Mouse (Mus musculus): ENCODE measurements around the gene Tfap4. TPM values are rescaled to one million over a fixed set of nuclear protein-coding genes. Genes with fewer than 3 reads are reported as not detected.

Tfap4 gene
- polyA plus RNA-seq (2015; fragmentation: Nextera tagmentation; extraction: Ambion mirVana) = 5.6 and 6.4 TPM in 2 replicates

DNA sequence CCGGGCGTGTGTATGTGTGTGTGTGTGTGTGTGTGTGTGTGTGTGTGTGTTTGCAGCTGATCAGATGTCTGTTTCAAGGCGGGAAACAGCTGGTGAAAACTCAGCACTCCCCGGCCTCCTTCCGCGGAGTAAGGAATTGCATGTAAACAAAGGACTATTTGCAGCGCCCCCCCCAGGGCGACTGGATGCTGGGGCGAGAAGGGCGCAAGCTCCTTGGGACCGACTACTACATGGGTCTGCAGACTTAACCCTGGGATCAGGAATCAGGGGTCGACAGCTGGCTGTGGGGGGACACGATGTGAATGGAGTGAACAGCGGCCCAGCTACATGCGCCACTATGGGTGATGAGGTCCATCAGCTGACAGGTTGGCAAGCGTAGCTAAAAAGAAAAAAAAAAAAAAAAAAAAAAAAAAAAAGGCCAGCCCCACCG lies at the start of gene Tfap4:
Gene Tfap4, minus strand, starts transcription at position 140 of the 430 bp plus-strand sequence.
- peaks cover 7% of the 10 kb centered on the region; the same call in 1 of the 2 replicates for H3K27me3 ChIP-seq
- peak; percentile 10 for ATAC-seq (ENCODE audit: insufficient read depth)
- H3K9me3 ChIP-seq (replicated peaks) = no peaks in the 10 kb centered on the region
- H3K27ac ChIP-seq (replicated peaks) = peak within 1 kb of the TSS; percentile 87
- peaks cover 63% of the 10 kb centered on the region for H3K4me1 ChIP-seq (replicated peaks)
- H3K4me3 ChIP-seq (replicated peaks) = peak within 1 kb of the TSS; percentile 79
- peak within 1 kb of the TSS; percentile 99 for H3K4me2 ChIP-seq
- H3K36me3 ChIP-seq (replicated peaks) = 0 out of 2 replicates have a peak, but pooled peaks cover 6% of the 10 kb centered on the region
- peak within 1 kb of the TSS; percentile 73 for H3K9ac ChIP-seq
- under 1% methylated on average over 17 of the region's 17 CpGs for WGBS (ENCODE audit: insufficient replicate concordance)

- Histone ChIP-seq H3K27me3 (no peaks in the 10 kb centered on the region), H3K4me3 (replicated peaks) (no peak overlapping the region), H3K27ac (replicated peaks) (no peak overlapping the region), H3K4me1 (replicated peaks) (peaks cover 32% of the 10 kb centered on the region), H3K9me3 (replicated peaks) (no peaks in the 10 kb centered on the region), H3K36me3 (replicated peaks) (0 out of 2 replicates have a peak, but pooled peaks cover 12% of the 10 kb centered on the region), H3K9ac (no peak overlapping the region), H3K4me2 (no peak overlapping the region)
- ATAC-seq (ENCODE audit: insufficient read depth) = no peak
- 74% methylated on average over 19 of the region's 19 CpGs for WGBS (ENCODE audit: insufficient replicate concordance)
These were observed 48.9 kb upstream of the Tfap4 start for GRCm38 (mm10) chr16:4608532-4609059.

- Histone ChIP-seq H3K36me3 (replicated peaks) (0 out of 2 replicates have a peak, but pooled peaks cover 12% of the 10 kb centered on the region), H3K4me1 (replicated peaks) (peaks cover 38% of the 10 kb centered on the region), H3K4me3 (replicated peaks) (no peak overlapping the region), H3K9ac (no peak overlapping the region), H3K27ac (replicated peaks) (no peak overlapping the region), H3K4me2 (no peak overlapping the region), H3K27me3 (no peaks in the 10 kb centered on the region), H3K9me3 (replicated peaks) (no peaks in the 10 kb centered on the region)
- 44% methylated on average over 9 of the region's 9 CpGs for WGBS (ENCODE audit: insufficient replicate concordance)
- ATAC-seq (ENCODE audit: insufficient read depth) = no peak; the same call in 1 of the 2 replicates
These were observed 48.3 kb upstream of the Tfap4 start for GRCm38 (mm10) chr16:4607818-4608531.

DNA sequence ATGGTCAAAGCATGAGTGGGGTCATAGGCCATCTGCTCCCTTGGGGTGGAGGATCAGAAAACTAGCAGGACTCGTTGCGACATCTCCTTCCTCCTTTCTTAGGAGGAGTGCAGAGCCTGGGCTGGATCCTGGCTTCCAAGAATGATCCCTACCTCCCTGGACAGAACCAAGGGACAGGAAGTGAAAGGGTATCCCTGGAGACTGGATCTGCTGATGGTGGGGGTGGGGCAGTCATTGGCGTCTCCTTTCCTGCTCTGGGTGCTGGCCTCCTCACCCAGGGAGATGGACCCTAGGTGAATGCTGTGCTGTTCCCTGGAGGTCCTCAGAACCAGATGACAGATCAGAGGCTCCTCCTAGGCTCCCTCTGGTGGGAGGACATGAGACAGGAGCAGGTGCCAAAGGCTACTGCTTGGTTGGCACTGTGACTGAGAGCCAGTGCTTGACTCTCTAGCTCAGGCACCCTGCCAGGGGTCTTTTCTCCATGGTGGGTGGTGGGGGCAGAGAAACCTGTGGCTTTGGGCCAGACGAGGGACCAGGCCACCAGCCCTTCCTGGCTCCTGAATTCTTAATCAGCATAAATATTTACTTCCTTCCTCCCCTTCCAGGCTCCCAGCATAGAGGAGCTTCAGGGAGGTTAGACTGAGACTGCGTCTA lies 46.9 kb upstream of the Tfap4 start:
- no peak for ATAC-seq (ENCODE audit: insufficient read depth)
- 16% methylated on average over 5 of the region's 5 CpGs for WGBS (ENCODE audit: insufficient replicate concordance)
- Histone ChIP-seq H3K9ac (no peak overlapping the region), H3K4me3 (replicated peaks) (no peak overlapping the region), H3K27me3 (no peaks in the 10 kb centered on the region), H3K4me2 (no peak overlapping the region), H3K36me3 (replicated peaks) (0 out of 2 replicates have a peak, but pooled peaks cover 6% of the 10 kb centered on the region), H3K4me1 (replicated peaks) (peaks cover 51% of the 10 kb centered on the region), H3K27ac (replicated peaks) (no peak overlapping the region), H3K9me3 (replicated peaks) (no peaks in the 10 kb centered on the region)

- peaks cover 59% of the 10 kb centered on the region for H3K4me1 ChIP-seq (replicated peaks)
These were observed 46.0 kb upstream of the Tfap4 start for GRCm38 (mm10) chr16:4605514-4606131.

DNA sequence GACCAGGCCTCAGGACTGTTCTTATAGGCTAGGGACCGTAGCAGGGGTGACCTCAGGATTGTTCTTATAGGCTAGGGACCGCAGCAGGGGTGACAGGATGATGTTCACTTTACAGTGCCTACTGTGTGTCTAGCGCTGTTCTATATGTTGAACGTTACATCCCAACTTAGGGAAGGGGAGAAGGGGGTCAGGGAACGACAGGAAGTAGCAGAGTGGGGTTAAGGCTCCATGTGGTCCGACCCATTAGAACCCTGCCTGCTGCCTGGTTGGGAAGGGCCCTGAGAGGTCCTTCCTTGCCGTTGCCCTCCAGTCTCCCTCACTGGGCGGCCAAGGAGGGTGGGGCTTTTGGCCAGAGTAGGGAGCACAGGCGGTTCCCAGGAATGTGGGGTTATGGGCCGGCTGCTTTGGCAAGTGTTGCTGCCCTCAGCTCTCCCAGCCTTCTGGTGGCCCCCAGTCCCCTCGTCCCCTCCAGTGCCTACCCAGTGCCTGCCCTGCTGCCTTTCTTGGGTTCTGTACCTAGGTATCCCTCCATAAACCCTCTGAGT lies 44.7 kb upstream of the Tfap4 start:
- H3K27ac ChIP-seq (replicated peaks) = no peak overlapping the region
- WGBS (ENCODE audit: insufficient replicate concordance) = 66% methylated on average over 11 of the region's 11 CpGs
- H3K36me3 ChIP-seq (replicated peaks) = no peaks in the 10 kb centered on the region
- peaks cover 65% of the 10 kb centered on the region for H3K4me1 ChIP-seq (replicated peaks)
- no peak overlapping the region for H3K4me2 ChIP-seq
- no peak for ATAC-seq (ENCODE audit: insufficient read depth)
- no peak overlapping the region for H3K4me3 ChIP-seq (replicated peaks)
- H3K27me3 ChIP-seq = no peaks in the 10 kb centered on the region
- H3K9me3 ChIP-seq (replicated peaks) = no peaks in the 10 kb centered on the region
- no peak overlapping the region for H3K9ac ChIP-seq

More at GRCm38 (mm10) chr16:4605514-4606131, 46.0 kb upstream of the Tfap4 start:
- H3K36me3 ChIP-seq (replicated peaks) = no peaks in the 10 kb centered on the region
- no peak overlapping the region for H3K4me3 ChIP-seq (replicated peaks)
- no peaks in the 10 kb centered on the region for H3K9me3 ChIP-seq (replicated peaks)
- H3K27ac ChIP-seq (replicated peaks) = no peak overlapping the region; the same call in 1 of the 2 replicates
- WGBS (ENCODE audit: insufficient replicate concordance) = 61% methylated on average over 13 of the region's 13 CpGs
- H3K9ac ChIP-seq = no peak overlapping the region
- no peaks in the 10 kb centered on the region for H3K27me3 ChIP-seq
- no peak for ATAC-seq (ENCODE audit: insufficient read depth)
- H3K4me2 ChIP-seq = no peak overlapping the region

DNA sequence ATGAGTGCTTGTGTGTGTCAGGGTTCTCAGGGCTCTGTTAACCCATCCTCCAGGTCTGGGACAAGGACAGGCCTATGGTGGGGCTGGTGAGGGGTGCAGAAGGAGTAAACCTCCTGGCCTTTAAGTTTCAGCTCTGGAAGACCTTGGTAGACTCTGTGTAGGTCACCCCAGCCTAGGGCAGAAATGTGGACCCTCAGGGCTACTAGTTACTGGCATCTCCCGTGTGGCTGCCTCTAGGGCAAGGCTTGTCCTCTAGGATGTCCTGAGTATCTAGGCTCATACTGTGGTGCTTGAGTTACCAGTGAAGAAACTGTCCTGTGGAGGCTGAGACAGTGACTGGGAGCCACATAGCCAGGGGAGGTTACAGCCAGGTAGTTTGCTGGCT lies 43.8 kb upstream of the Tfap4 start:
- no peaks in the 10 kb centered on the region for H3K9me3 ChIP-seq (replicated peaks)
- H3K27ac ChIP-seq (replicated peaks) = no peak overlapping the region; the same call in 1 of the 2 replicates
- ATAC-seq (ENCODE audit: insufficient read depth) = no peak
- no peak overlapping the region for H3K4me2 ChIP-seq
- WGBS (ENCODE audit: insufficient replicate concordance) = 64% methylated on average over 1 of the region's 1 CpGs
- peaks cover 74% of the 10 kb centered on the region for H3K4me1 ChIP-seq (replicated peaks)
- no peaks in the 10 kb centered on the region; the same call in 1 of the 2 replicates for H3K27me3 ChIP-seq
- no peaks in the 10 kb centered on the region for H3K36me3 ChIP-seq (replicated peaks)
- no peak overlapping the region for H3K4me3 ChIP-seq (replicated peaks)
- H3K9ac ChIP-seq = no peak overlapping the region

DNA sequence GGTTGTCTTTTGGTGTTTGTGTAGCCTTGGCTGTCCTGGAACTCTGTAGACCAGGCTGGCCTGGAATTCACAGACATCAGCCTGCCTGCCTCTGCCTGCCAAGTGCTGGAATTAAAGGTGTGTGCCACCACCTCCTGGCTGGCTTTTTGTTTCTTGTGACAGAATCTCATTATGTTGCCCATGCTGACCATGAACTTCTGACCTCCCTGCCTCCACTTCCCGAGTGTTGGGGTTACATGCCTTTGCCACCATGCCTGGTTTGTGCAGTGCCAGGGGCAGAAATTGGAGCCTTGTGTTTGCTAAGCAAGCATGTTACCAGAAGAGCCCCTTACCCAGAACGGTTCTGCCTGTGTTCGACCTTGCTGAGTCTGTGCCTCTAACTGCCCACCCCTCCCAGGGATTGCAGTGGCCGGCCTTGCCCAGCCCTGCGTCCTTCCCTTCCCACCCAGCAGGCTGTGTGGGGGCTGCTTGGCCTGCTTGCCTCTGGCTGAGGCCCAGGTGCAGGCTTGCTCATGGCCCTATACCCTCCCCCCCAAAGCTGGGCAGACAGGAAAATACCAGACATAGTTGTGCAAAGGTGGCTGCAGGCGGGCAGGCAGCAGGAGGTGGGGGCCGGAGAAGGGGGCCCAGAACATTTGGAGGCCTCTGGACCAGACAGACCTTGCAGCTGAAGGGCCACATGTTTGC lies 43.3 kb upstream of the Tfap4 start:
- Histone ChIP-seq H3K9ac (no peak overlapping the region), H3K27me3 (peaks cover 2% of the 10 kb centered on the region; the same call in 1 of the 2 replicates), H3K4me2 (no peak overlapping the region), H3K4me1 (replicated peaks) (peaks cover 75% of the 10 kb centered on the region), H3K4me3 (replicated peaks) (no peak overlapping the region), H3K27ac (replicated peaks) (peak overlapping the region; percentile 29; the same call in 1 of the 2 replicates), H3K36me3 (replicated peaks) (no peaks in the 10 kb centered on the region), H3K9me3 (replicated peaks) (no peaks in the 10 kb centered on the region)
- 56% methylated on average over 7 of the region's 7 CpGs for WGBS (ENCODE audit: insufficient replicate concordance)
- ATAC-seq (ENCODE audit: insufficient read depth) = no peak

GRCm38 (mm10) chr16:4602189-4602588 lies 42.5 kb upstream of the Tfap4 start:
- peak; percentile 35; the same call in 1 of the 2 replicates for ATAC-seq (ENCODE audit: insufficient read depth)
- Histone ChIP-seq H3K4me2 (peak overlapping the region; percentile 2; the same call in 1 of the 2 replicates), H3K36me3 (replicated peaks) (no peaks in the 10 kb centered on the region), H3K27ac (replicated peaks) (peak overlapping the region; percentile 29; the same call in 1 of the 2 replicates), H3K9me3 (replicated peaks) (no peaks in the 10 kb centered on the region), H3K4me3 (replicated peaks) (no peak overlapping the region), H3K4me1 (replicated peaks) (peaks cover 71% of the 10 kb centered on the region), H3K27me3 (peaks cover 8% of the 10 kb centered on the region; the same call in 1 of the 2 replicates), H3K9ac (no peak overlapping the region)
- WGBS (ENCODE audit: insufficient replicate concordance) = 27% methylated on average over 3 of the region's 3 CpGs

GRCm38 (mm10) chr16:4600701-4601310 lies 41.2 kb upstream of the Tfap4 start:
- 55% methylated on average over 9 of the region's 9 CpGs for WGBS (ENCODE audit: insufficient replicate concordance)
- Histone ChIP-seq H3K4me1 (replicated peaks) (peaks cover 69% of the 10 kb centered on the region), H3K27me3 (peaks cover 22% of the 10 kb centered on the region), H3K4me3 (replicated peaks) (no peak overlapping the region), H3K9me3 (replicated peaks) (no peaks in the 10 kb centered on the region), H3K36me3 (replicated peaks) (no peaks in the 10 kb centered on the region), H3K27ac (replicated peaks) (no peak overlapping the region), H3K4me2 (no peak overlapping the region), H3K9ac (no peak overlapping the region)
- no peak for ATAC-seq (ENCODE audit: insufficient read depth)
